Mouse (Mus musculus): ENCODE data around the gene Cecr2.

Gene Cecr2

GRCm38 (mm10) chr6:120674121-120674520 lies 8.0 kb downstream of the Cecr2 start:
- peak in 1 of 2 experiments; percentile 12 for DNase-seq

- DNase-seq: no peak
Observed at GRCm38 (mm10) chr6:120674881-120675280, 8.7 kb downstream of the Cecr2 start.

GRCm38 (mm10) chr6:120675979-120676378 lies 9.8 kb downstream of the Cecr2 start:
- no peak for DNase-seq

GRCm38 (mm10) chr6:120683351-120683750 lies 17.2 kb downstream of the Cecr2 start:
- DNase-seq: no peak

GRCm38 (mm10) chr6:120684750-120685149 lies 18.6 kb downstream of the Cecr2 start:
- no peak for DNase-seq

- DNase-seq: peak; percentile 13 to 26
Observed at GRCm38 (mm10) chr6:120686872-120687650, 20.9 kb downstream of the Cecr2 start.

GRCm38 (mm10) chr6:120700221-120700620 lies 34.1 kb downstream of the Cecr2 start:
- DNase-seq: no peak

GRCm38 (mm10) chr6:120704376-120704775 lies 38.2 kb downstream of the Cecr2 start:
- peak; percentile 31 to 38 for DNase-seq

GRCm38 (mm10) chr6:120708759-120709158 lies 42.6 kb downstream of the Cecr2 start:
- DNase-seq: no peak

- no peak for DNase-seq
Observed at GRCm38 (mm10) chr6:120714806-120715205, 48.6 kb downstream of the Cecr2 start.

- DNase-seq: no peak
Observed at GRCm38 (mm10) chr6:120715227-120715626, 49.1 kb downstream of the Cecr2 start.

GRCm38 (mm10) chr6:120715851-120716250 lies 49.7 kb downstream of the Cecr2 start:
- DNase-seq: peak; percentile 21 to 25

GRCm38 (mm10) chr6:120716531-120716984 lies 50.4 kb downstream of the Cecr2 start:
- peak; percentile 12 to 16 for DNase-seq

GRCm38 (mm10) chr6:120725986-120726385 lies 59.8 kb downstream of the Cecr2 start:
- peak in 1 of 2 experiments; percentile 15 for DNase-seq

GRCm38 (mm10) chr6:120736011-120736410 lies 69.8 kb downstream of the Cecr2 start:
- DNase-seq: no peak

GRCm38 (mm10) chr6:120736566-120736965 lies 70.4 kb downstream of the Cecr2 start:
- DNase-seq: peak; percentile 41 to 57

GRCm38 (mm10) chr6:120743130-120743529 lies 77.0 kb downstream of the Cecr2 start:
- no peak for DNase-seq

GRCm38 (mm10) chr6:120744266-120744665 lies 78.1 kb downstream of the Cecr2 start:
- DNase-seq: no peak

GRCm38 (mm10) chr6:120746416-120746815 lies 80.2 kb downstream of the Cecr2 start:
- DNase-seq: no peak

- no peak for DNase-seq
Observed at GRCm38 (mm10) chr6:120761151-120761550, 95.0 kb downstream of the Cecr2 start.

- DNase-seq: no peak
Observed at GRCm38 (mm10) chr6:120769972-120770371, 103.8 kb downstream of the Cecr2 start.

GRCm38 (mm10) chr6:120771366-120771765 lies 105.2 kb downstream of the Cecr2 start:
- no peak for DNase-seq

GRCm38 (mm10) chr6:120772025-120772424 lies 105.9 kb downstream of the Cecr2 start:
- no peak for DNase-seq

GRCm38 (mm10) chr6:120773149-120773628 lies 107.0 kb downstream of the Cecr2 start, which contains the start of gene Slc25a18:
Gene Slc25a18, plus strand, starts transcription at chr6:120773578.
- DNase-seq: peak in 1 of 2 experiments; percentile 19

All from cerebellum, adult 18-20 months (tissue).